Mouse (Mus musculus) bone marrow macrophage, adult 2 months (primary cell): ENCODE results near the gene Plcd3. TPM values are rescaled to one million over a fixed set of nuclear protein-coding genes. Genes with fewer than 3 reads are reported as not detected.

Experiments
- H3K27ac ChIP-seq: 2 replicates; pipeline ENCODE4 v1.5.1; 2012; ENCODE audit warnings: low read depth, low read length; ENCODE audit not compliant: insufficient read depth
- H3K4me1 ChIP-seq: 2 replicates; pipeline ENCODE4 v1.6.1; 2012; ENCODE audit warnings: low read length; ENCODE audit not compliant: control insufficient read depth, insufficient read depth
- H3K4me3 ChIP-seq: 2 replicates; pipeline ENCODE4 v1.5.1; 2012; ENCODE audit warnings: mild to moderate bottlenecking, low read length, moderate library complexity; ENCODE audit not compliant: insufficient read depth
- CTCF ChIP-seq: IDR thresholded peaks from 2 replicates; pipeline ENCODE4 v1.5.1; 2012; ENCODE audit warnings: low read depth, mild to moderate bottlenecking, low read length, moderate library complexity
- POLR2A ChIP-seq: IDR thresholded peaks from 2 replicates; pipeline ENCODE4 v1.6.1; 2012; ENCODE audit warnings: mild to moderate bottlenecking, low read depth, low read length, borderline replicate concordance
- polyA plus RNA-seq: library from polyadenylated mRNA; stranded (reverse); fragments of >200 nt; gene quantifications from 2 replicates; pipeline ENCODE4 v1.2.4, GENCODE M21; 2012; ENCODE audit not compliant: missing spikeins, insufficient read depth, insufficient read length

Plcd3 gene
- polyA plus RNA-seq, 1 experiment = 1.7 TPM

DNA sequence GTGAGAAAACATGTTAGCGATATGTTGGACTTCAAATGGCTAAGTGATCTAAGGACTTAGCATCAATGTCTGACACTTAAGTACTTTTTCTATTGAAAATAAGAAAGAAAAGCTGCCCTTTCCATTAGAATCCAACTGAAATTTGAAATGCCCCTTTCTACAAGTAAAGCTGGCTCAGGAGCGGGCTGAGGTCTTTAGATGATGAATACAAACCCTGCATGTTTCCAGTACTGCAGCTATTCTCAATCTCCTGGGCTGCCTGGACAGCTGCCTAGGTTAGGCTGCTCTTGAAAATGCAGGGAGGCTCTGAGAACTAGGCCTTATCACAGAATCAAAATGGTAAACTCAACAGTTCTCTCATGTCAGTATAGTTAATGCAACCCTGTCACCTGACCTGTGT lies 17.4 kb upstream of the Plcd3 start:
- TF ChIP-seq CTCF (no peak), POLR2A (no peak)
- Histone ChIP-seq H3K4me3 (no peak overlapping the region), H3K27ac (no peak overlapping the region), H3K4me1 (peaks cover 9% of the 10 kb centered on the region)

DNA sequence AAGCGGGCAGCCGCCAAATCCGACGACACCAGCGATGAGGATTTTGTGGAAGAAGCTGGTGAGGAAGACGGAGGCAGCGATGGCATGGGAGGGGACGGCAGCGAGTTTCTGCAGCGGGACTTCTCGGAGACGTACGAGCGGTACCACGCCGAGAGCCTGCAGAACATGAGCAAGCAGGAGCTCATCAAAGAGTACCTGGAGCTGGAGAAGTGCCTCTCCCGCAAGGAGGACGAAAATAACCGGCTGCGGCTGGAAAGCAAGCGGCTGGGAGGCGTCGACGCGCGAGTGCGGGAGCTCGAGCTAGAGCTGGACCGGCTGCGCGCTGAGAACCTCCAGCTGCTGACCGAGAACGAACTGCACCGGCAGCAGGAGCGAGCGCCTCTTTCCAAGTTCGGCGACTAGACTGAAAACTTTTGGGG lies 16.1 kb upstream of the Plcd3 start:
- Histone ChIP-seq H3K27ac (peak overlapping the region; percentile 60), H3K4me3 (peak overlapping the region; percentile 68), H3K4me1 (peaks cover 11% of the 10 kb centered on the region)

DNA sequence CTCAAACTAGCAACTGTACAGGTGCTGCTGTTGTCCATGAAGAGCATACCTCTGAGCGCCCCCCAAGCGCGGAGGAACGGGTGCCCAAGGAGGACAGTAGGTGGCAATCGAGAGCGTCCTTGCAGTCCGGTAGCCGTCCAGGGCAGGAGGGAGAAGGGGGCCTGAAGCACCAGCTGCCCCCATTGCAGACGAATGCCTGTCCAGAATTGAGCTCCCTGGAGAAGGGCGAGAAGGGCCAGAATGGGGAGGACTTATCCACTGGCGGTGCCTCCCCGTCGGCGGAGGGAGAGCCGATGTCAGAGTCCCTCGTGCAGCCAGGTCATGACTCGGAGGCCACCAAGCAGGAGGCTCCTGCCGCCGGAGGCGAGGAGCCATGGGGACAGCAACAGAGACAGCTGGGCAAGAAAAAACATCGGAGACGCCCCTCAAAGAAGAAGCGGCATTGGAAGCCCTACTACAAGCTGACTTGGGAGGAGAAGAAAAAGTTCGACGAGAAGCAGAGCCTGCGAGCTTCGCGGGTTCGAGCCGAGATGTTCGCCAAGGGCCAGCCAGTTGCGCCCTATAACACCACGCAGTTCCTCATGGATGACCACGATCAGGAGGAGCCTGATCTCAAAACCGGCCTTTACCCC lies 15.6 kb upstream of the Plcd3 start:
- Histone ChIP-seq H3K27ac (peak overlapping the region; percentile 60), H3K4me1 (peaks cover 11% of the 10 kb centered on the region), H3K4me3 (peak overlapping the region; percentile 68)
- TF ChIP-seq POLR2A (no peak), CTCF (peak; percentile 43)

More for the DNA sequence above, 16.1 kb upstream of the Plcd3 start:
- TF ChIP-seq POLR2A = no peak
- TF ChIP-seq CTCF = no peak

DNA sequence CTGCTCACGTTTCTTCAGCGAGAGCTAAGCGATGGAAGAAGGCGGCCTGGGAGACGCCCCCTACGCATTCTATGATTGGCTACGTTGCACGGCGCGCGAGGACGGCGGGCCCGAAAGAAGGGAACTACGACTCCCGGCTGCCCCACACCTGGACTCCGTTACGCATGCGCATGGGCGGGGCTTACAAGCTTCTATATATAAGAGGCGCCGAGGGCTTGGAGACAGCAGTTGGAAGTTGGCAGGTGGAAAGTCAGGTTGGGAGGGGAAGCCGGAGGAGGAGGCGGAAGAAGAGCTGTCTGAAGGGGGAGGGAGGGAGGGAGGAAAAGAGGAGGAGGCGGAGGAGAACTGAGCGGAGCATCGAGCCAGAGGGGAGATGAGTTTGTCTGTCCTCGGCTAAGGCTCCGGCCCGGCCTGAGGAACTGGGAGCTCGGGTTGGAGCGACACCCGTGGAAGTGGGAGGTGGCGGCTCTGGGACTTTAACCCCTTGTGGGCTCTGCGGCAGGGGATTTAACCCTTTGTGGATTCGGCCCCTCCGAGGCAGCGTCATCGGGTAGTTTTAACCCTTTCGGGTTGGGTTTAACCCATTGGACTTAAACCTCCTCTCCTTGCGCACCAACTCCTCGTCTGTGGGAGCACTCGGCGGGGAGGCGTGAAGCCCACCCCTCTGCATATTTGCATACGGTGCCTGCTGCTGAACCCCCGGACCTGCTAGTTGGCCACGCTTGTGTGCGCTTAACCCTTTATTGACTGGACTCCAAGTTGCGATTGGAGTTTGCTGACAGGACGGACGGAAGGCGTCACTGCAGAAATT lies 14.8 kb upstream of the Plcd3 start, which contains the start of gene Hexim1:
Gene Hexim1 (plus strand): TSS at position 224 of the 811 bp plus-strand sequence.
- H3K4me3 ChIP-seq = peak within 1 kb of the TSS; percentile 97
- peaks cover 11% of the 10 kb centered on the region for H3K4me1 ChIP-seq
- TF ChIP-seq CTCF = no peak
- TF ChIP-seq POLR2A = peak; percentile 99

DNA sequence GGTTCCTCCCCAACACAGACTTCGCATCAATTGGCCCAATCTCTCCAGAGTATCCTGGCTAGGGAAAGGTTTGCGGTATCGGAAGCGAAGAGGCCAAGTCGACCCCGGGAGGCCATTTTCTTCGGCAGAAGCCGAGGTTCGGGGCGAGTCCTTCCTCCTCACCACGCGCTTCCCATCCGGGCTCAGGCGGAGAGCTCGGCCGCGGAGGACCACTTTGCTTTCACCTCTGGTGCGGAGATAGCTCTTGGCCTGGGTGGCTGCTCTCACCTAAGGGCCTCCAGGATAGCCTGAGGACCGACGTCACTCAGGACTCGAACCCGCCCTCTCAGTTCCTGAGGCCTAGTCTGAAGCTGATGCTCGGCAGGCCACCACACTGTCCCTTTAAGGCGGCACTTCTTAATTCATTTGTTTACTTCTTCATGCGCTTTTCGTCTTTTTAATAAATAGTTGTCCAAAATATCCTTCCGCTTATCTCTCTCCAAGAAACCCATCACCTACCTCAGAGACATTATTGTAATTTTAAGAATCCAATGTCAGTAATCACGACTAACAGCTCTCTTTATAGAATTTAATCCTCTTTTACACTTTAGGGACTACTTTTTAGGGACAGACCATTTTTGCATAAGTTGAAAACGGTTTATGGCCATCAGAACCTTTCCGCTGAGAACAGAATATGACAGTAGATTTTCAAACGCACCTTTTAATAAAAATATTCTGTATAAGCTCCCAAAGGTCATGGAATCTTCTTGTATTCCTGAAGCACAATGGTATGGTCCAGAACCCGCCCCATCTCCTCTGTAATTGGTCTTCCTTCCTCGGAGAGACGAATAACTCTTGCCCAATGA lies 13.9 kb upstream of the Plcd3 start:
- H3K27ac ChIP-seq = peak overlapping the region; percentile 96
- peak overlapping the region; percentile 97 for H3K4me3 ChIP-seq
- peaks cover 11% of the 10 kb centered on the region for H3K4me1 ChIP-seq
- TF ChIP-seq POLR2A = no peak; the same call in 1 of the 2 replicates
- no peak for TF ChIP-seq CTCF

More for the DNA sequence above, 14.8 kb upstream of the Plcd3 start, which contains the start of gene Hexim1:
- H3K27ac ChIP-seq = peak within 1 kb of the TSS; percentile 96

DNA sequence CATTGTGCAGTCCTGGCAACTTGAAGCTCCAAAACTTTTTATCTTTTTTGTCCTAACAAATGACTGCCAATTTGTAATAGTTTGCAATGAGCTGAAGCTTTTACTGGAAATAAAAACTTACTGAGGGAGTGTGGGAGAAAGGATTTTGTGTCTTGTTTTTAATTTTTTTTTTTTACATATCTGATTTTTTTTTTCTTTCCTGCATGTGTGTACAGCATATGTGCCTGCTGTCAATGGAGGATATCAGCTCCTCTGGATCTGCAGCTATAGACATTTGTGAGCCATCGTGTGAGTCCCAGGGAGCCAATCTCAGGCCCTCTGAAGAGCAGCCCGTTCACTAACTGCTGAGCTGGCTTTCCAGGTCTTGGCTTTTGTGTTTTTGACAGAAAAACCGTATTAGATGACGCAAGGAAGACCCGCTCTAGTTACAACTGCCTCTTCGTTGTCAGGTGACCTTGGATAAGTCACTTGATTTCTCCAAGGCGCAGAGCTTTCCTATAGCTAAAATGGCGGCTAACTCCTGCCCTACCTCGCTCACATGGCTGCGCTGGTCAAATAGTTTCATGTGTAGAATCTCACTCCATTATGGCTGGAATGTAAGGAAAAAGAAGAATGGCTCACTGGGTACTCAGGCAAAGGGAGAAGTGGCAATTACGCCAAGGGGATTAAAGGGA lies 12.9 kb upstream of the Plcd3 start:
- Histone ChIP-seq H3K4me1 (peaks cover 11% of the 10 kb centered on the region), H3K4me3 (peak overlapping the region; percentile 97), H3K27ac (peak overlapping the region; percentile 96)
- no peak for TF ChIP-seq POLR2A

DNA sequence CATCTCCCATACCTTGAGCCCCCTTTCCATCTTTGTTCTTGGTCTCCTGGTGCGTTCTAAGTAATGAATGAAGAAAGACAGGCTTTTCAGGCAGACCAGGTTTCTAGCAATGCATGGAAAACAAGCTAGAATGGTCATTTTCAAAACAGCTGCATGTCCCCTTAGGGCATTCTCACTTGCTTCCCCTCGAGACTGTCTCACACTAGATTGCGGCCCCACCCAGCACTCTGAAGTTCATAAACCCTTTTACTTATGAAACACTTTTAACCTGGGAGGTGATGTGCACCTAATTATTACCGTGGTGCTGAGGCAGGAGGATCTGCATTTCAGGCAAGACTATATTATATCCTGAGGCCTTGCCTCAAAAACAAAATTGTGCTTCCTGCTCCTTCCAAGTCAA lies 12.3 kb upstream of the Plcd3 start:
- Histone ChIP-seq H3K4me3 (no peak overlapping the region), H3K4me1 (peaks cover 13% of the 10 kb centered on the region), H3K27ac (no peak overlapping the region)
- TF ChIP-seq POLR2A (no peak), CTCF (no peak)

DNA sequence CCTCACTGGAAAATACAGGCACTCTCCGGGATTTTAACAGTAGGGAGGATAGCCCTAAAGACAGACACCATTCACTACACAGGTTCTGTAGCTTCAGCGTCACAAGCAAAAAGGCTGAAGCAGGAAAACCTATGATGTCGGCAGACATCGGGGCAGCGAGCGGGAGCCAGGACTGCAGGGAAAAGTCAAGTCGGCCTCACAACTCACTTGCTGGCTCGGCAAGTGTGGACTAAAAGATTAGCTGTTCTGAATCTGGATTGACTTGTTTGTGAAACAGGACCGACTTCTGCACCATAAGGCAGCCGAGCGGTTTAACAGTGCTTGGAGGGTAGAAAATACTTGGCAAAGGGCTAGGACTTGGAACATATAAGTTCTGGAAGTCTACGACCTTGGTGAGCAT lies 11.5 kb upstream of the Plcd3 start:
- no peak for TF ChIP-seq CTCF
- TF ChIP-seq POLR2A = no peak
- H3K4me3 ChIP-seq = no peak overlapping the region
- no peak overlapping the region for H3K27ac ChIP-seq
- peaks cover 10% of the 10 kb centered on the region for H3K4me1 ChIP-seq

DNA sequence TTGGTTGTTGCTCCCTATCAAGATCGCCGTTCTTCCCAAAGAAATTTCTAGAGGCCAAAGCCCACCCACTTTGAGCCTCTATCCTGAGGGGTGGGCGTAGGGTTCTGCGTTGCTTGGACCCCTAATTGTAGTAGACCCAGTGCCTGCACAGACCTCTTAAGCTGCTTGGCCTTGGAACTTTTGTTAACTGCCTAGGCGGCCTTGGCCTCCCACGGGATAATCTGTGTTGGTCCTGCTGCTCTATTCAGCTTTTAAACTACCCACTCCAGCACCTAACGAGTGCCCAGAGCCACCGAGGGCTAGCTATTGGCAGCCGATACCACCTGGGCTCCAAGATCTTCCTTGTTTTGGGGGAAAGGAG lies 11.1 kb upstream of the Plcd3 start:
- H3K27ac ChIP-seq = no peak overlapping the region

More for the DNA sequence above, 11.1 kb upstream of the Plcd3 start:
- H3K4me3 ChIP-seq = no peak overlapping the region
- H3K4me1 ChIP-seq = peaks cover 10% of the 10 kb centered on the region
- TF ChIP-seq CTCF (no peak), POLR2A (no peak)
